ENCODE assay signal across 7 mouse cellular contexts in the genomic region with DNA sequence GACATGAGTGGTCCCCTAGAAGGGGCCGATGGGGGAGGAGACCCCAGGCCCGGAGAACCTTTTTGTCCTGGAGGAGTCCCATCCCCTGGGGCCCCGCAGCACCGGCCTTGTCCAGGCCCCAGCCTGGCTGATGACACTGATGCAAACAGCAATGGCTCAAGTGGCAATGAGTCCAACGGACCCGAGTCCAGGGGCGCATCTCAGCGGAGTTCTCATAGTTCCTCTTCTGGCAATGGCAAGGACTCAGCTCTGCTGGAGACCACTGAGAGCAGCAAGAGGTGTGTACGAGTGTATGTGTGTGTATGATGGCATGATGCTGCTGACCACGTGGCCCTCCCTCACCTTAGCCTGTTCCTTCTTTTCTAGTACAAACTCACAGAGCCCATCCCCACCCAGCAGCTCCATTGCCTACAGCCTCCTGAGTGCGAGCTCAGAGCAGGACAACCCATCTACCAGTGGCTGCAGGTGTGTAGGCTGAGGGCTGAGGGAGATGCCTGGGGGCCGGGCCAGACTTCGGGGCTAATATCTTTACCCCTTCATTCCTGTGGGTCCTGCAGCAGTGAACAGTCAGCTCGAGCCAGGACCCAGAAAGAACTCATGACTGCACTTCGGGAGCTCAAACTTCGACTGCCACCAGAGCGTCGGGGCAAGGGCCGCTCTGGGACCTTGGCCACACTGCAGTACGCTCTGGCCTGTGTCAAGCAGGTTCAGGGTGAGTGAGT. TPM values are rescaled to one million over a fixed set of nuclear protein-coding genes. Genes with fewer than 3 reads are reported as not detected.
DNase-seq lines count a peak whose midpoint lies in the region; ATAC-seq lines count a peak whose summit lies in the region.

No protein-coding gene starts in this region.

- no peaks in the 10 kb centered on the region for H3K9me3 ChIP-seq in liver, embryonic 11.5 days (ENCODE audit: control insufficient read depth, low read length)
- H3K9me3 ChIP-seq in forebrain, embryonic 16.5 days (ENCODE audit: control insufficient read depth, low read length), result no peaks in the 10 kb centered on the region
- H3K9me3 ChIP-seq in liver, embryonic 12.5 days (replicated peaks), result no peaks in the 10 kb centered on the region

- H3K27me3 ChIP-seq in liver, embryonic 11.5 days (replicated peaks; ENCODE audit: control insufficient read depth, insufficient read depth, low read length), result no peaks in the 10 kb centered on the region
- no peaks in the 10 kb centered on the region for H3K27me3 ChIP-seq in forebrain, embryonic 16.5 days (replicated peaks; ENCODE audit: control insufficient read depth, insufficient read depth, low read length)
- no peaks in the 10 kb centered on the region for H3K27me3 ChIP-seq in liver, embryonic 12.5 days (replicated peaks)

- no peak for DNase-seq in liver, embryonic 11.5 days (ENCODE audit: low spot score)
- no peak for DNase-seq in liver
- DNase-seq in cerebellum, adult 9-10 months, result peak; percentile 70
- no peak for DNase-seq in urinary bladder, postnatal 4 days (ENCODE audit: low spot score in 2 of 2)
- DNase-seq in frontal cortex, postnatal 25 days (ENCODE audit: low spot score in 2 of 2), result no peak

- peak overlapping the region; percentile 63 for H3K4me3 ChIP-seq in liver, embryonic 11.5 days (ENCODE audit: low read depth, low read length)
- peak overlapping the region; percentile 53; the same call in 1 of the 2 replicates for H3K4me3 ChIP-seq in forebrain, embryonic 16.5 days (replicated peaks; ENCODE audit: low read length)
- peak overlapping the region; percentile 64 for H3K4me3 ChIP-seq in liver, embryonic 12.5 days

- H3K4me2 ChIP-seq in liver, embryonic 11.5 days, result peak overlapping the region; percentile 99
- peak overlapping the region; percentile 78 for H3K4me2 ChIP-seq in forebrain, embryonic 16.5 days (ENCODE audit: low read length)
- peak overlapping the region; percentile 89 for H3K4me2 ChIP-seq in liver, embryonic 12.5 days

- no peak overlapping the region; the same call in 1 of the 2 replicates for H3K9ac ChIP-seq in liver, embryonic 11.5 days (ENCODE audit: low read depth, low read length)
- peak overlapping the region; percentile 67; the same call in 1 of the 2 replicates for H3K9ac ChIP-seq in forebrain, embryonic 16.5 days (replicated peaks; ENCODE audit: low read depth, low read length)
- H3K9ac ChIP-seq in liver, embryonic 12.5 days, result peak overlapping the region; percentile 77

- H3K27ac ChIP-seq in liver, embryonic 11.5 days (ENCODE audit: low read depth, low read length), result peak overlapping the region; percentile 3; the same call in 1 of the 2 replicates
- H3K27ac ChIP-seq in forebrain, embryonic 16.5 days (ENCODE audit: low read length), result no peak overlapping the region
- peak overlapping the region; percentile 91; the same call in 1 of the 2 replicates for H3K27ac ChIP-seq in liver, embryonic 12.5 days

- peaks cover 20% of the 10 kb centered on the region for H3K36me3 ChIP-seq in liver, embryonic 11.5 days (ENCODE audit: control insufficient read depth, insufficient read depth, low read length)
- H3K36me3 ChIP-seq in forebrain, embryonic 16.5 days (ENCODE audit: control insufficient read depth, insufficient read depth), result peaks cover 22% of the 10 kb centered on the region
- H3K36me3 ChIP-seq in liver, embryonic 12.5 days, result peaks cover 54% of the 10 kb centered on the region

- H3K4me1 ChIP-seq in liver, embryonic 11.5 days (replicated peaks; ENCODE audit: control insufficient read depth, insufficient read depth, low read length), result peaks cover 45% of the 10 kb centered on the region
- H3K4me1 ChIP-seq in forebrain, embryonic 16.5 days (replicated peaks; ENCODE audit: control insufficient read depth, insufficient read depth, low read length), result peaks cover 50% of the 10 kb centered on the region
- H3K4me1 ChIP-seq in liver, embryonic 12.5 days, result peaks cover 54% of the 10 kb centered on the region

- 85% methylated on average over 20 of the region's 20 CpGs for WGBS in liver, embryonic 11.5 days
- whole genome bisulfite sequencing in forebrain, embryonic 16.5 days, result 89% methylated on average over 20 of the region's 20 CpGs
- WGBS in liver, embryonic 12.5 days (ENCODE audit: insufficient replicate concordance), result 77% methylated on average over 20 of the region's 20 CpGs

- no peak for ATAC-seq in liver, embryonic 11.5 days (replicated peaks; ENCODE audit: low FRiP score)
- ATAC-seq in forebrain, embryonic 16.5 days, result no peak
- ATAC-seq in liver, embryonic 12.5 days, result no peak

RNA-seq across cellular contexts. Expression of a gene that starts 5.8 kb away (rescaled TPM):
- polyA plus RNA-seq in liver, embryonic 11.5 days (2014; fragmentation: Nextera tagmentation; extraction: Ambion mirVana), result 6.2 and 6.6 TPM in 2 replicates
- 11.8 and 12.1 TPM in 2 replicates for polyA plus RNA-seq in forebrain, embryonic 16.5 days (2015; fragmentation: Nextera tagmentation; extraction: Ambion mirVana)
- polyA plus RNA-seq in liver, embryonic 12.5 days (2016; fragmentation: Nextera tagmentation; extraction: Ambion mirVana), result 2.5 and 4.0 TPM in 2 replicates

RNA-seq across cellular contexts. Expression of a gene that starts 12.5 kb away (rescaled TPM):
- 47.2 and 56.0 TPM in 2 replicates for polyA plus RNA-seq in liver, embryonic 11.5 days (2014; fragmentation: Nextera tagmentation; extraction: Ambion mirVana)
- polyA plus RNA-seq in forebrain, embryonic 16.5 days (2015; fragmentation: Nextera tagmentation; extraction: Ambion mirVana), result 217 and 259 TPM in 2 replicates
- polyA plus RNA-seq in liver, embryonic 12.5 days (2016; fragmentation: Nextera tagmentation; extraction: Ambion mirVana), result 26.3 and 27.5 TPM in 2 replicates

RNA-seq across cellular contexts. Expression of a gene that starts 19.4 kb away (rescaled TPM):
- 0.55 and 0.59 TPM in 2 replicates for polyA plus RNA-seq in liver, embryonic 11.5 days (2014; fragmentation: Nextera tagmentation; extraction: Ambion mirVana)
- polyA plus RNA-seq in forebrain, embryonic 16.5 days (2015; fragmentation: Nextera tagmentation; extraction: Ambion mirVana), result 0.26 and 0.67 TPM in 2 replicates
- polyA plus RNA-seq in liver, embryonic 12.5 days (2016; fragmentation: Nextera tagmentation; extraction: Ambion mirVana), result 0.44 and 0.46 TPM in 2 replicates

RNA-seq across cellular contexts. Expression of a gene that starts 21.6 kb away (rescaled TPM):
- polyA plus RNA-seq in liver, embryonic 11.5 days (2014; fragmentation: Nextera tagmentation; extraction: Ambion mirVana), result 0.10 and 0.22 TPM in 2 replicates
- 0.39 and 0.71 TPM in 2 replicates for polyA plus RNA-seq in forebrain, embryonic 16.5 days (2015; fragmentation: Nextera tagmentation; extraction: Ambion mirVana)
- 0.14 TPM in 1 of 2 replicates, not detected in the other for polyA plus RNA-seq in liver, embryonic 12.5 days (2016; fragmentation: Nextera tagmentation; extraction: Ambion mirVana)

RNA-seq across cellular contexts. Expression of a gene that starts 24.9 kb away (rescaled TPM):
- 0.48 TPM in 1 of 2 replicates, not detected in the other for polyA plus RNA-seq in liver, embryonic 11.5 days (2014; fragmentation: Nextera tagmentation; extraction: Ambion mirVana)
- polyA plus RNA-seq in forebrain, embryonic 16.5 days (2015; fragmentation: Nextera tagmentation; extraction: Ambion mirVana), result 2.8 and 3.5 TPM in 2 replicates
- not detected in 2 replicates for polyA plus RNA-seq in liver, embryonic 12.5 days (2016; fragmentation: Nextera tagmentation; extraction: Ambion mirVana)
